15 mouse cellular contexts compared by ENCODE assay signal in the genomic region with DNA sequence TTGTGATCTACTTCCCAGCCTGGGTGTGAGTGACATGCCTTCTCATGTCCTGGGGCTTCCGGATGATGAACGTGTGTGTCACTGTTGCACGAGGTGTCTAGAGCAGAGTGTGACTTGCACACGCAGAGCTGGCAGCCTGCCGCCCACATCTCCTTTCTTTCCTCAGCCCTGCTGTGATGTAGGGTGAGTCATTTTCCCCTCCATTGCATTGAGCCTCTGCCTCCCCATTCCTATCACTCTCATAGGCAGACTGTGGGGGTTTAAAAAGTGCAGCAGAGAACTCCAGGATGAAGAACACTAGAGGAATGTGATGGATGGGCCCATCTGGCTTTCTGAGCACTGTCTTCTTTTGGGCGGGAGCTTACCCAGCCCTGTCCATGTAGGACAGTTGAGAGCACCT.
DNase-seq lines count a peak whose midpoint lies in the region; ATAC-seq lines count a peak whose summit lies in the region.
"Had no signal": no experiment of that assay in that cellular context is flagged by ENCODE, and none has a peak within 500 bp of the region (broad histone marks: within the 10 kb centered on the region; RNA-seq: fewer than 3 reads in every experiment).

No protein-coding gene starts in this region.

- DNase-seq in left cerebral cortex, adult 11 months (ENCODE audit: low spot score): peak; percentile 71
- DNase-seq in left cerebral cortex, postnatal 4 days: no peak
- DNase-seq in left cerebral cortex, adult 9 months (ENCODE audit: low spot score in 2 of 2): peak; percentile 77 to 85
- DNase-seq in telencephalon, adult 2 months (ENCODE audit: low read depth, low spot score): peak; percentile 86
- no peak for DNase-seq in hindbrain, embryonic 14.5 days (ENCODE audit: low spot score)
- no peak for DNase-seq in retina, embryonic 14.5 days (ENCODE audit: low spot score)
- DNase-seq: embryo, embryonic 11 days had no signal

- H3K4me3 ChIP-seq in hindbrain, embryonic 14.5 days (replicated peaks; ENCODE audit: low read length): no peak overlapping the region
- H3K4me3 ChIP-seq: erythroblast, embryonic 14.5 days; heart, embryonic 15.5 days; kidney, embryonic 15.5 days; limb, embryonic 12.5 days; liver, embryonic 15.5 days; midbrain, embryonic 13.5 days had no signal

- no peaks in the 10 kb centered on the region for H3K4me1 ChIP-seq in hindbrain, embryonic 14.5 days (replicated peaks; ENCODE audit: control insufficient read depth, insufficient read depth, low read length)
- H3K4me1 ChIP-seq: heart, embryonic 15.5 days; kidney, embryonic 15.5 days; limb, embryonic 12.5 days; liver, embryonic 15.5 days; midbrain, embryonic 13.5 days had no signal

- WGBS in hindbrain, embryonic 14.5 days: 93% methylated on average over 6 of the region's 6 CpGs

- peak; percentile 81 for ATAC-seq in frontal cortex, adult (ENCODE audit: low TSS enrichment)
- no peak for ATAC-seq in hindbrain, embryonic 14.5 days (ENCODE audit: low FRiP score)
- no peak for ATAC-seq in megakaryocyte, adult 5-6 weeks (ENCODE audit: poor library complexity, severe bottlenecking)
- ATAC-seq: midbrain, embryonic 13.5 days had no signal

- H3K4me2 ChIP-seq in hindbrain, embryonic 14.5 days (replicated peaks): no peak overlapping the region
- H3K4me2 ChIP-seq: heart, embryonic 15.5 days; kidney, embryonic 15.5 days; limb, embryonic 12.5 days; liver, embryonic 15.5 days; midbrain, embryonic 13.5 days had no signal

- H3K27ac ChIP-seq in hindbrain, embryonic 14.5 days: no peak overlapping the region
- H3K27ac ChIP-seq: heart, embryonic 15.5 days; kidney, embryonic 15.5 days; limb, embryonic 12.5 days; liver, embryonic 15.5 days; midbrain, embryonic 13.5 days had no signal

- H3K36me3 ChIP-seq in hindbrain, embryonic 14.5 days (replicated peaks; ENCODE audit: control insufficient read depth, insufficient read depth): no peaks in the 10 kb centered on the region
- H3K36me3 ChIP-seq: heart, embryonic 15.5 days; kidney, embryonic 15.5 days; limb, embryonic 12.5 days; liver, embryonic 15.5 days; midbrain, embryonic 13.5 days had no signal

- intact Hi-C loops in left cerebral cortex, postnatal 4 days (cut with DNase I): no loop called here

- H3K27me3 ChIP-seq in hindbrain, embryonic 14.5 days (ENCODE audit: control insufficient read depth, insufficient read depth, low read length): no peaks in the 10 kb centered on the region
- H3K27me3 ChIP-seq: heart, embryonic 15.5 days; kidney, embryonic 15.5 days; limb, embryonic 12.5 days; liver, embryonic 15.5 days; midbrain, embryonic 13.5 days had no signal

- no peak overlapping the region for H3K9ac ChIP-seq in hindbrain, embryonic 14.5 days
- H3K9ac ChIP-seq: heart, embryonic 15.5 days; kidney, embryonic 15.5 days; limb, embryonic 12.5 days; liver, embryonic 15.5 days; midbrain, embryonic 13.5 days had no signal

- no peaks in the 10 kb centered on the region for H3K9me3 ChIP-seq in hindbrain, embryonic 14.5 days (ENCODE audit: control insufficient read depth, low read length)
- H3K9me3 ChIP-seq: heart, embryonic 15.5 days; kidney, embryonic 15.5 days; limb, embryonic 12.5 days; liver, embryonic 15.5 days; midbrain, embryonic 13.5 days had no signal

Comparison
In these comparisons a context has a peak if more than half of its experiments do, and no peak if none do; other contexts are left out.
1. DNase-seq: peak in left cerebral cortex, adult 11 months (single experiment), left cerebral cortex, adult 9 months (2 of 2) and telencephalon, adult 2 months (single experiment); none in left cerebral cortex, postnatal 4 days (single experiment), hindbrain, embryonic 14.5 days (single experiment) and retina, embryonic 14.5 days (single experiment).